Mouse (Mus musculus): Measurements from ENCODE around the gene Gm4216. TPM values are rescaled to one million over a fixed set of nuclear protein-coding genes. Genes with fewer than 3 reads are reported as not detected.
"Not testable (repeated sequence)": the region's sequence is repeated elsewhere in the genome, so short reads cannot be mapped to it uniquely, and the experiment has no call there.

Gene Gm4216
- total RNA-seq (2022), result not detected

DNA sequence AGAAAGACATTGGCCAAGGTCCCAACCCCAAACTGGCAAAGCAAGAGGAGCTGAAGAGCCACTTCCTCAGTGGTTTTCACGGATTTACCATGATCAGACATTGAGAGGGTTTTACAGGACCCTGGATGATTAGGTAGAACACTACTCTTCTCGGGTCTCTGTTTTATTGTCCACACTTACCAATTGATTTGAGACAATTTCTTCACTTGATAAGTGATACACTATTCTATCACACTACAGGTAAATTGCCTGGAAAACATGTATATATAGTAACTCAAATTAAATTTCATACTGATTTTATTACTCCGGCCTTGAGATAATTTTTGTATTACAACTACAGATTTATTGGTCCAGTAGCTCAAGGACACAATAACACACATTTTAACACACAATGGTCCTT, at the start of gene Gm4216:
Gene Gm4216, minus strand, starts transcription at position 101 of the 400 bp plus-strand sequence.
- DNase-seq (ENCODE audit: low spot score), result not testable (repeated sequence)

GRCm38 (mm10) chr7:23067356-23067755, 47.6 kb upstream of the Gm4216 start, which contains the start of gene Gm8720:
Gene Gm8720 (minus strand): TSS chr7:23067456.
- not testable (repeated sequence) for DNase-seq (ENCODE audit: low spot score)

DNA sequence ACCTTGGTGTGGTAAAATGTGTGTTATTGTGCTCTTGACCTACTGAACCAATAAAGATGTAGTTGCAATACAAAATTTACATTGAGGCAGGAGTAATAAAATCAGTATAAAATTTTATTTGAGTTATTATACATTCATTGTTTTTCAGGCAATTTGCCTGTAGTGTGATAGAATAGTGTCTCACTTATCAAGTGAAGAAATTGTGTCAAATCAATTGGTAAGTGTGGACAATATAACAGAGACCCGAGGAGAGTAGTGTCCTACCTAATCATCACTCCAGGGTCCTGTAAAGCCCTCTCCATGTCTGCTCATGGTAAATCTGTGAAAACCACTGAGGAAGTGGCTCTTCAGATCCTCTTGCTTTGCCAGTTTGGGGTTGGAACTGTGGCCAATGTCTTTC, 35.5 kb upstream of the Gm4216 start, which contains the start of gene Vmn1r163:
Gene Vmn1r163, plus strand, starts transcription at position 301 of the 400 bp plus-strand sequence.
- DNase-seq (ENCODE audit: low spot score), result not testable (repeated sequence)

DNA sequence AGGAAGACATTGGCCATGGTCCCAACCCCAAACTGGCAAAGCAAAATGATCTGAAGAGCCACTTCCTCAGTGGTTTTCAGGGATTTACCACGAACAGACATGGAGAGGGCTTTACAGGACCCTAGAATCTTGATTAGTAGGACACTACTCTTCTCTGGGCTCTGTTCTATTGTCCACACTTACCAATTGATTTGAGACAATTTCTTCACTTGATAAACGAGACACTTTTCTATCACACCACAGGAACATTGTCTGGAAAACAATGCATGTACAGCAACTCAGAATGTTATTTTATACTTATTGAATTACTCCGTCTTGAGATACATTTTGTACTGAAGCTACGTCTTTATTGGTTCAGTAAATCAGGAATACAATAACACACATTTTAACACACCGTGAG, 35.1 kb downstream of the Gm4216 start, which contains the start of gene Gm4214:
Gene Gm4214, minus strand, starts transcription at position 101 of the 400 bp plus-strand sequence.
- DNase-seq (ENCODE audit: low spot score), result not testable (repeated sequence)

Other genes starting within 250 kb of the Gm4216 start
- not detected for gene Vmn1r158, start 229.1 kb downstream of the Gm4216 start, total RNA-seq (2022)
- gene Vmn1r159, start 176.3 kb downstream of the Gm4216 start, total RNA-seq (2022), result not detected
- gene Vmn1r160, start 148.7 kb downstream of the Gm4216 start, total RNA-seq (2022), result not detected
- gene Gm4214, start 35.2 kb downstream of the Gm4216 start, total RNA-seq (2022), result not detected
- gene Vmn1r163, start 35.6 kb upstream of the Gm4216 start, total RNA-seq (2022), result not detected
- not detected for gene Gm8720, start 47.5 kb upstream of the Gm4216 start, total RNA-seq (2022)
- gene Gm10662, start 124.6 kb upstream of the Gm4216 start, total RNA-seq (2022), result not detected
- gene Vmn1r165, start 197.4 kb upstream of the Gm4216 start, total RNA-seq (2022), result not detected
- not detected for gene Vmn1r166, start 231.8 kb upstream of the Gm4216 start, total RNA-seq (2022)